Mouse (Mus musculus) E14TG2a.4 (cell line): ENCODE data around the gene Mphosph9.

Source experiments
- H3K27me3 ChIP-seq: 2 replicates; pipeline ENCODE4 v1.6.1; 2014; ENCODE audit warnings: low read length, control low read depth; ENCODE audit not compliant: insufficient read depth
- H3K36me3 ChIP-seq: 2 replicates; pipeline ENCODE4 v1.6.1; 2014; ENCODE audit warnings: low read length, control low read depth; ENCODE audit not compliant: insufficient read depth
- H3K4me1 ChIP-seq: replicated peaks from 2 replicates; pipeline ENCODE4 v1.6.1; 2014; ENCODE audit warnings: low read depth, low read length, control low read depth
- H3K4me3 ChIP-seq: replicated peaks from 2 replicates; pipeline ENCODE4 v1.5.1; 2014; ENCODE audit warnings: mild to moderate bottlenecking, low read length
- H3K9me3 ChIP-seq: 2 replicates; pipeline ENCODE4 v1.6.1; 2014; ENCODE audit warnings: low read length, control low read depth
- CTCF ChIP-seq: conservative IDR thresholded peaks from 2 replicates; pipeline ENCODE4 v1.5.1; 2014; ENCODE audit warnings: low read length
- NANOG ChIP-seq: IDR thresholded peaks from 2 replicates; pipeline ENCODE4 v1.6.1; 2014; ENCODE audit warnings: borderline replicate concordance, low read length, mixed read lengths
- POU5F1 ChIP-seq: IDR thresholded peaks from 2 replicates; pipeline ENCODE4 v1.6.1; 2014; ENCODE audit warnings: low read length, borderline replicate concordance

Mphosph9 gene

GRCm38 (mm10) chr5:124227193-124227592 lies 100.6 kb downstream of the Mphosph9 start:
- H3K36me3 ChIP-seq, result no peaks in the 10 kb centered on the region
- TF ChIP-seq NANOG, result no peak
- no peak for TF ChIP-seq CTCF
- no peak for TF ChIP-seq POU5F1
- H3K4me3 ChIP-seq, result no peak overlapping the region
- no peaks in the 10 kb centered on the region for H3K9me3 ChIP-seq
- no peaks in the 10 kb centered on the region for H3K27me3 ChIP-seq
- peaks cover 9% of the 10 kb centered on the region for H3K4me1 ChIP-seq

DNA sequence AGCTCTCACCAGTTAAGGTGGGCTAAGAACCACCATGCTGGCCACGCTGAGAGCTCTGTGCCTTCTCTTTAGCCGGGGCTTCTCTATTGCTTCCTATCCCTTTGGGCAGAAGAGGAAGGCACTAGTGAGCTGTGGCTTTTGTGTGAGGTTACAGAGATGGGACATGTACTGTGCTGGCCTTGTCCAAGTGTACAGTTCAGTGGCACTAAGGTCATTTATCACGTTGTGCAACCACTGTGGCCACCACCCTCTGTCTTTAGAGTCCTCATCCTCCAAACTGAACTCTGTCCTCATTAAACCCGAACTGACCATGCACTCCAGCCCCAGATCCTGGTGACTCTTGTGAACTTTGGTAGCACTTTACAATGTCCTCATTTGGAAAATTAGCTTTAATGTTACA lies 101.3 kb downstream of the Mphosph9 start:
- no peaks in the 10 kb centered on the region for H3K27me3 ChIP-seq
- no peak overlapping the region for H3K4me3 ChIP-seq
- TF ChIP-seq POU5F1 (no peak), CTCF (no peak)
- H3K9me3 ChIP-seq, result no peaks in the 10 kb centered on the region
- H3K36me3 ChIP-seq, result no peaks in the 10 kb centered on the region
- peaks cover 9% of the 10 kb centered on the region for H3K4me1 ChIP-seq

DNA sequence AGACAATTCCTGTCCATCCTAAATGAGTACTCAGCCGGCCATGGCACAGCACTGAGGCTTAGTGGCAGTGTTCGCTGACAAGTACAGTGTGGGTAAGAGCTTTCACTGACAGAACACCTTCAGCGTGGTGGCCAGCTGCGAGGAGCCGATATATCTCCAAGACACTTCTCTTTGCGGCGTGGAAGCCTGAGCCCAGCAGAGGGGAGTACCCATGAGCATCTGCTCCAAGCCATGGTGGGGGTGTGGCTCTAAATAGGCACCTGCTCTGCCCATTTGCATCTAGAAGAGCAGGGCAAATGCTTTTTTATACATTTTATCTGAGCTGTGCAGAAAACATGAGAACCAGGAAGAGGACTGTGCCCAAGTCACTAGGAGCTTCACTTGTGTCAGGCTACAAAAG lies 101.9 kb downstream of the Mphosph9 start:
- TF ChIP-seq NANOG, result no peak
- no peak for TF ChIP-seq POU5F1
- no peak for TF ChIP-seq CTCF
- no peaks in the 10 kb centered on the region for H3K27me3 ChIP-seq
- H3K36me3 ChIP-seq, result no peaks in the 10 kb centered on the region
- no peaks in the 10 kb centered on the region for H3K9me3 ChIP-seq
- H3K4me3 ChIP-seq, result no peak overlapping the region
- peaks cover 9% of the 10 kb centered on the region for H3K4me1 ChIP-seq

DNA sequence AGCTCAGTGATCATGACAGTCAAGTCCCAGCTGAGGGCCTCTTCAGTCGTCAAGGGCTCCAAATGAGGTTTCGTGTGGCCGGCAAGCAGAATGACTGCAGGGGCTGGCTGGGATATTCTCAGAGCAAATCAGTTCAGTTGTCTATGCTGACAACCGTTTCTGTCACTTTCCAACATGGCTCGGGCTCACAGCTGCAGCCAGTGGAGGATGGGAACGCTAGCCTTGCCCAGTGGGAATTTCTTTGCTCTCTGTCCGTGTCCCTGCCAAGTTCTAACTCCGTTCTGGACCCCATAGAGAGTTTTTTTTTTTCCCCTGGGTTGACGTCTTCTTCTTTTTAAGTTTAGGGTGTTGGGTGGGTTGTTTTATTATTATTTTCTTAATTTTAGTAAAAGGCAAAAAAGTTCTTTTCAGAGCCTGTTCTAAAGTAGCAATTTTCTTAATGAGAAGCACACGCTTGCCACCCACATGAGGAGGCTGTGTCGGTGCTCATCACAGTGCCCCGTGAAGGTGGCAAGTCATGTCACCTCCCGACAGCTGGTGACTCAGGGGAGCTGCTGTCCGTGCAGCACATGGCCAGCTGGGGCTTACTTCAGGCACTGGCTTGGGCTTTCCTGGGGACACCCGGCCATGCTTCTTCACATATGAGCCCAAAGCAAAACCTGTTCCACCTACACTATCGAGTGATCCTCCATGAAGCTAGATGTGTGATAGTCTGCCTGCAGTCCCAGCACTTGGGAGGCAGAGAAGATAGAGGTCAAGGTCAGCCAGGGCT lies 103.3 kb downstream of the Mphosph9 start:
- H3K4me1 ChIP-seq, result peaks cover 9% of the 10 kb centered on the region
- H3K4me3 ChIP-seq, result no peak overlapping the region
- TF ChIP-seq CTCF, result no peak
- no peak for TF ChIP-seq POU5F1
- TF ChIP-seq NANOG, result no peak
- no peaks in the 10 kb centered on the region for H3K36me3 ChIP-seq
- H3K27me3 ChIP-seq, result no peaks in the 10 kb centered on the region
- H3K9me3 ChIP-seq, result no peaks in the 10 kb centered on the region

DNA sequence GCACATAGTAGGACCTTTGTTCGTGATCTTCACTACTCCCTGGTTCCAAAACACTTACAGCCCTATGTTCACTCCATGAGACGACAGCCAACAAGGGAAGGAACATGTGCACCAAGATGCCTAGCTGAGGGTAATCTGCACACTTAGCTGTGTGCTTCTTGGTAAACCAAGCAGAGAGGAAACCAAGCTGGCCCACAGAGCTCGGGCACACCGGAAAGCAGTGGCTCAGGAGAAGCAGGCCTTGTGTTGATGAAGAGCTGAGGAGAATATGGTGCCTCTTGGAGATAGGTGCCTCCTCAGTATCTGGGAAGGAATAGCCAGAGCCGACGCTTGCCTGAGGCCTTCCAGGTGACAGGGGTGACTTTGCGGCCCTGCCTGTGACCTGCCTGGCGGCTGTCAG lies 104.2 kb downstream of the Mphosph9 start:
- TF ChIP-seq CTCF, result no peak
- no peak for TF ChIP-seq NANOG
- no peak for TF ChIP-seq POU5F1
- no peaks in the 10 kb centered on the region for H3K27me3 ChIP-seq
- no peak overlapping the region for H3K4me3 ChIP-seq
- no peaks in the 10 kb centered on the region for H3K9me3 ChIP-seq
- H3K36me3 ChIP-seq, result no peaks in the 10 kb centered on the region
- peaks cover 9% of the 10 kb centered on the region for H3K4me1 ChIP-seq

DNA sequence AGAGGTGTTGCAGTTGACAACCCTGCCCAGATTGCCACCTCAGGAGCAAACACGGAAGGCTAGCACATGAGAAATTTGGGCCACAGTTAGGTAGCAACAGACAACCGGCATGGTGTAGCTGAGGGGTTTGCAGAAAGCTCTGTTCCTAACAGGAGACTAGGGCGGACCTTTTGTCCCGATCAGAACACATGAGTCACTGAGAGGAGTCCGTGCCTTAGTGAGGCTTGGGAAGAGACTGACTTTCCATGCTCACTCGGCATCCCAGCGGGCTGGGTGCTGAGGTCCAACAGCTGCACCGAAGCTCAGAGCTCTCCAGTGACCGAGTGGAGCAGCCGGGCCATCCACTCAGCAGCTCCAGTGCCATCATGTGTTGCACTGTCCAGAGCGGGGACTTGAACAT lies 105.1 kb downstream of the Mphosph9 start:
- Histone ChIP-seq H3K4me1 (peaks cover 15% of the 10 kb centered on the region), H3K36me3 (no peaks in the 10 kb centered on the region), H3K27me3 (no peaks in the 10 kb centered on the region), H3K9me3 (no peaks in the 10 kb centered on the region), H3K4me3 (peak overlapping the region; percentile 58)
- TF ChIP-seq NANOG, result no peak
- TF ChIP-seq POU5F1, result no peak
- no peak for TF ChIP-seq CTCF

- H3K27me3 ChIP-seq, result no peaks in the 10 kb centered on the region
- H3K4me1 ChIP-seq, result peaks cover 16% of the 10 kb centered on the region
- no peaks in the 10 kb centered on the region for H3K9me3 ChIP-seq
- TF ChIP-seq POU5F1, result no peak
- TF ChIP-seq CTCF, result no peak
- no peak for TF ChIP-seq NANOG
- H3K36me3 ChIP-seq, result no peaks in the 10 kb centered on the region
- no peak overlapping the region for H3K4me3 ChIP-seq
Observed at GRCm38 (mm10) chr5:124221736-124222040, 106.1 kb downstream of the Mphosph9 start.

- H3K4me1 ChIP-seq, result peaks cover 16% of the 10 kb centered on the region
- TF ChIP-seq CTCF (no peak), POU5F1 (no peak), NANOG (no peak)
- H3K27me3 ChIP-seq, result no peaks in the 10 kb centered on the region
- H3K4me3 ChIP-seq, result no peak overlapping the region
- H3K36me3 ChIP-seq, result no peaks in the 10 kb centered on the region
- no peaks in the 10 kb centered on the region for H3K9me3 ChIP-seq
Observed at GRCm38 (mm10) chr5:124221037-124221735, 106.6 kb downstream of the Mphosph9 start.
